Mouse (Mus musculus) ovary, postnatal 36 days (tissue): ENCODE results near the gene Atp6v1g3.
A peak's percentile ranks its signal among the peaks of the same experiment; 100 is the strongest.

Experiments used
- DNase-seq: peaks from one replicate; pipeline ENCODE4 v3.0.0; 2022; ENCODE audit warnings: low spot score, mixed read lengths

Atp6v1g3 gene

GRCm38 (mm10) chr1:138289455-138290425 is 16.2 kb downstream of the Atp6v1g3 start:
- no peak for DNase-seq

GRCm38 (mm10) chr1:138291463-138291862 is 17.9 kb downstream of the Atp6v1g3 start:
- DNase-seq, result no peak

GRCm38 (mm10) chr1:138294487-138294886 is 20.9 kb downstream of the Atp6v1g3 start:
- DNase-seq, result no peak

GRCm38 (mm10) chr1:138298156-138298555 is 24.6 kb downstream of the Atp6v1g3 start:
- DNase-seq, result no peak

GRCm38 (mm10) chr1:138299576-138299975 is 26.0 kb downstream of the Atp6v1g3 start:
- peak; percentile 15 for DNase-seq

- no peak for DNase-seq
Measured at GRCm38 (mm10) chr1:138301920-138302319, 28.4 kb downstream of the Atp6v1g3 start.

GRCm38 (mm10) chr1:138302756-138303155 is 29.2 kb downstream of the Atp6v1g3 start:
- no peak for DNase-seq

GRCm38 (mm10) chr1:138303296-138303695 is 29.8 kb downstream of the Atp6v1g3 start:
- no peak for DNase-seq

GRCm38 (mm10) chr1:138304141-138304915 is 30.8 kb downstream of the Atp6v1g3 start:
- no peak for DNase-seq

GRCm38 (mm10) chr1:138322657-138323056 is 49.1 kb downstream of the Atp6v1g3 start:
- no peak for DNase-seq

GRCm38 (mm10) chr1:138323076-138323630 is 49.6 kb downstream of the Atp6v1g3 start:
- DNase-seq, result no peak

GRCm38 (mm10) chr1:138326091-138326490 is 52.6 kb downstream of the Atp6v1g3 start:
- DNase-seq, result no peak

- DNase-seq, result no peak
Measured at GRCm38 (mm10) chr1:138326566-138326965, 53.0 kb downstream of the Atp6v1g3 start.

- DNase-seq, result no peak
Measured at GRCm38 (mm10) chr1:138327466-138328245, 54.1 kb downstream of the Atp6v1g3 start.

GRCm38 (mm10) chr1:138328320-138328719 is 54.8 kb downstream of the Atp6v1g3 start:
- DNase-seq, result no peak

GRCm38 (mm10) chr1:138330556-138330955 is 57.0 kb downstream of the Atp6v1g3 start:
- no peak for DNase-seq

- DNase-seq, result no peak
Measured at GRCm38 (mm10) chr1:138331596-138331995, 58.1 kb downstream of the Atp6v1g3 start.

GRCm38 (mm10) chr1:138334701-138335100 is 61.2 kb downstream of the Atp6v1g3 start:
- DNase-seq, result no peak

GRCm38 (mm10) chr1:138337417-138337816 is 63.9 kb downstream of the Atp6v1g3 start:
- DNase-seq, result no peak
